7 mouse cellular contexts compared by ENCODE assay signal in the genomic region with DNA sequence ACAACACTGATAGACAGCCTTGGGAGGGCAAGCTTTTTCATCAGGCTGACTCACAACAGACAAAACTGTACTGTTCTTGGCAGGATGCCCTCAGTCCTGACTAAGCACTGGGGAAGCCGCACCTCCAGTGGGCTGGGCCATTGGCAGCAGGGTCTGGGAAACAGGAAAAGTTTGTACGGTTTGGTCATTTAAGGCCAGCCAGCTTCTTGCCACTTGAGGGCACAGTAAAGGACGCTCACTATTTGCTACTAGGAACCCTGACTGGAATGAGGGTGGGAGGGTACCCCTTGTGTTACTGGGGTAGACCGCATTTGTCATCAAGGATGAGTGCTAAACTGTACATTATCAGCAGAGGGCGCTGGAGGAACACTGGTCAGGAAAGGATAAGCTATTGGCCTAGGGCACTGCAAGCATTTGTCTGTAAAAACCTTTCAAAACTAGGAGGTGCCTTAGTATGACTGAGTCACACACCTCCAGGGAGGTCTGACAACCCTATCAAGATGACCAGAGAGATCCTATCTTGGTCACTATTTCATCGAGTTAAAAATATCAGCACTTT. TPM values are rescaled to one million over a fixed set of nuclear protein-coding genes. Genes with fewer than 3 reads are reported as not detected.
DNase-seq lines count a peak whose midpoint lies in the region; ATAC-seq and TF ChIP-seq lines count a peak whose summit lies in the region.

No protein-coding gene starts in this region.

- H3K9ac ChIP-seq in embryonic facial prominence, embryonic 11.5 days (replicated peaks; ENCODE audit: low read length), result no peak overlapping the region
- no peak overlapping the region for H3K9ac ChIP-seq in limb, embryonic 11.5 days (ENCODE audit: low read length)
- no peak overlapping the region for H3K9ac ChIP-seq in midbrain, embryonic 15.5 days

- TF ChIP-seq CTCF in spleen, adult 2 months (IDR thresholded peaks at IDR 0.05; ENCODE audit: extremely low read depth, insufficient read depth, insufficient read length, insufficient replicate concordance), result peak; percentile 63; the same call in 1 of the 2 replicates

- no peak overlapping the region for H3K27ac ChIP-seq in embryonic facial prominence, embryonic 11.5 days (replicated peaks; ENCODE audit: low read depth, low read length)
- no peak overlapping the region for H3K27ac ChIP-seq in limb, embryonic 11.5 days (replicated peaks; ENCODE audit: low read depth, low read length)
- H3K27ac ChIP-seq in midbrain, embryonic 15.5 days, result 0 out of 2 replicates have a peak overlapping the region, but pooled peaks have one; percentile 17
- peak overlapping the region; percentile 19; the same call in 1 of the 2 replicates for H3K27ac ChIP-seq in spleen, adult 2 months (ENCODE audit: insufficient read depth, low read length)

- WGBS in embryonic facial prominence, embryonic 11.5 days, result 61% methylated on average over 6 of the region's 6 CpGs
- WGBS in limb, embryonic 11.5 days, result 58% methylated on average over 6 of the region's 6 CpGs
- 47% methylated on average over 6 of the region's 6 CpGs for WGBS in midbrain, embryonic 15.5 days
- 25% methylated on average over 6 of the region's 6 CpGs for WGBS in spleen, adult 2 months

- H3K4me2 ChIP-seq in embryonic facial prominence, embryonic 11.5 days (ENCODE audit: low read depth, low read length), result no peak overlapping the region
- no peak overlapping the region for H3K4me2 ChIP-seq in limb, embryonic 11.5 days (ENCODE audit: low read depth, severe bottlenecking)
- H3K4me2 ChIP-seq in midbrain, embryonic 15.5 days, result no peak overlapping the region

- H3K36me3 ChIP-seq in embryonic facial prominence, embryonic 11.5 days (replicated peaks; ENCODE audit: control insufficient read depth, insufficient read depth, low read depth, low read length), result no peaks in the 10 kb centered on the region; the same call in 1 of the 2 replicates
- H3K36me3 ChIP-seq in limb, embryonic 11.5 days (ENCODE audit: control insufficient read depth, insufficient read depth, low read length), result peaks cover 9% of the 10 kb centered on the region
- 0 out of 2 replicates have a peak, but pooled peaks cover 6% of the 10 kb centered on the region for H3K36me3 ChIP-seq in midbrain, embryonic 15.5 days (replicated peaks)
- peaks cover 12% of the 10 kb centered on the region for H3K36me3 ChIP-seq in spleen, adult 2 months (ENCODE audit: control insufficient read depth, insufficient read depth, low read length)

- no peaks in the 10 kb centered on the region for H3K27me3 ChIP-seq in embryonic facial prominence, embryonic 11.5 days (ENCODE audit: control insufficient read depth, insufficient read depth, low read length)
- H3K27me3 ChIP-seq in limb, embryonic 11.5 days (ENCODE audit: control insufficient read depth, insufficient read depth, low read length), result no peaks in the 10 kb centered on the region
- H3K27me3 ChIP-seq in midbrain, embryonic 15.5 days (replicated peaks), result no peaks in the 10 kb centered on the region
- H3K27me3 ChIP-seq in spleen, adult 2 months (ENCODE audit: control insufficient read depth, insufficient read depth, low read length), result no peaks in the 10 kb centered on the region

- 0 out of 2 replicates have a peak, but pooled peaks have one; percentile 15 for ATAC-seq in embryonic facial prominence, embryonic 11.5 days (replicated peaks; ENCODE audit: insufficient number of reproducible peaks, low FRiP score, low TSS enrichment, low read depth)
- ATAC-seq in limb, embryonic 11.5 days (ENCODE audit: insufficient number of reproducible peaks, low FRiP score, low TSS enrichment, low read depth), result no peak
- ATAC-seq in midbrain, embryonic 15.5 days (replicated peaks), result peak; percentile 83

- no peaks in the 10 kb centered on the region for H3K4me1 ChIP-seq in embryonic facial prominence, embryonic 11.5 days (ENCODE audit: control insufficient read depth, insufficient read depth, low read length)
- H3K4me1 ChIP-seq in limb, embryonic 11.5 days (ENCODE audit: control insufficient read depth, insufficient read depth, low read length), result no peaks in the 10 kb centered on the region
- peaks cover 8% of the 10 kb centered on the region; the same call in 1 of the 2 replicates for H3K4me1 ChIP-seq in midbrain, embryonic 15.5 days
- no peaks in the 10 kb centered on the region; the same call in 1 of the 2 replicates for H3K4me1 ChIP-seq in spleen, adult 2 months (ENCODE audit: control insufficient read depth, insufficient read depth, insufficient read length)

- no peaks in the 10 kb centered on the region for H3K9me3 ChIP-seq in embryonic facial prominence, embryonic 11.5 days (replicated peaks; ENCODE audit: control insufficient read depth, low read length)
- no peaks in the 10 kb centered on the region for H3K9me3 ChIP-seq in limb, embryonic 11.5 days (ENCODE audit: control insufficient read depth, low read length)
- no peaks in the 10 kb centered on the region for H3K9me3 ChIP-seq in midbrain, embryonic 15.5 days

- TF ChIP-seq POLR2A in spleen, adult 2 months (IDR thresholded peaks at IDR 0.05; ENCODE audit: low read depth, low read length), result no peak

- H3K4me3 ChIP-seq in embryonic facial prominence, embryonic 11.5 days (ENCODE audit: low read depth, low read length), result no peak overlapping the region
- H3K4me3 ChIP-seq in limb, embryonic 11.5 days (ENCODE audit: low read depth, low read length), result no peak overlapping the region
- H3K4me3 ChIP-seq in midbrain, embryonic 15.5 days, result no peak overlapping the region
- no peak overlapping the region for H3K4me3 ChIP-seq in spleen, adult 2 months (ENCODE audit: extremely low read depth, insufficient read depth, insufficient read length)

- peak; percentile 96 for DNase-seq in adrenal gland, postnatal 14 days
- peak; percentile 87 for DNase-seq in embryonic facial prominence, embryonic 11.5 days (ENCODE audit: low spot score)
- peak; percentile 99 for DNase-seq in heart, adult 11 months
- peak; percentile 91 for DNase-seq in kidney, adult 18-20 months
- peak; percentile 80 for DNase-seq in limb, embryonic 11.5 days (ENCODE audit: low spot score)
- peak; percentile 67 to 76 for DNase-seq in spleen, adult 2 months (ENCODE audit: low read depth in 1 of 2, low spot score in 2 of 2)

RNA-seq across cellular contexts. Expression of gene Cdh15, which starts 58.8 kb away (rescaled TPM):
- 0.19 and 0.41 TPM in 2 replicates for total RNA-seq in adrenal gland, postnatal 14 days (2021)
- 3.0 and 3.4 TPM in 2 replicates for polyA plus RNA-seq in embryonic facial prominence, embryonic 11.5 days (2014; fragmentation: Nextera tagmentation; extraction: Ambion mirVana)
- polyA plus RNA-seq in limb, embryonic 11.5 days (2014; fragmentation: Nextera tagmentation; extraction: Ambion mirVana), result 6.8 and 7.6 TPM in 2 replicates
- polyA plus RNA-seq in midbrain, embryonic 15.5 days (2015; fragmentation: Nextera tagmentation; extraction: Ambion mirVana), result 2.0 and 2.1 TPM in 2 replicates
- not detected in 2 replicates for polyA plus RNA-seq in spleen, adult 2 months (2012; rRNA removed)

Comparison
In these comparisons a context has a peak if more than half of its experiments do, and no peak if none do; other contexts are left out.
1. H3K27ac ChIP-seq: peak in midbrain, embryonic 15.5 days (single experiment) and spleen, adult 2 months (single experiment); none in embryonic facial prominence, embryonic 11.5 days (single experiment) and limb, embryonic 11.5 days (single experiment).
2. Peak in every context shown above with its lines, with median percentiles within 50 percentile points of each other: DNase-seq.